Mouse (Mus musculus) E14TG2a.4 (cell line): Measurements from ENCODE around the gene Olfr1487.

ENCODE experiments used
- CTCF ChIP-seq: conservative IDR thresholded peaks from 2 replicates; pipeline ENCODE4 v1.5.1; 2014; ENCODE audit warnings: low read length
- NANOG ChIP-seq: IDR thresholded peaks from 2 replicates; pipeline ENCODE4 v1.6.1; 2014; ENCODE audit warnings: borderline replicate concordance, low read length, mixed read lengths

DNA sequence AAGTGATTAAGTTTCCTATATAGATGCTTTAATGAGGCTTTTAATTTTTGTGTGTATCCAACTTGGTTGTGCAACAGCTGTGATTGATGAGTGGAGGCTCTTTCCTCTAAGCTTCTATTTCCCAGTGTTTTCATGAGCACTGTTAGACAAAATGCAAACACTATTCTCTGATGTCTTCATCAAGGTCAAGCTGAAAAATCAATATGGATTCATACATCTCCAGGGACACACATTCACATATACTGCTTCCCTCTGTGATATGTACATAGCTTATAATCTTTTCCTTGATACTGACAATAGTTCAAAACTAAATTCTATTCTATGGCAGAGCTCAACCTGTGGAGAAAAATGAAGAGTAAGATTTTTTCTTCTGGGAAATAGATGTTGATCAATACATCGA lies 14.1 kb downstream of the Olfr1487 start, which contains the start of gene Olfr1489:
- TF ChIP-seq CTCF = no peak
- no peak for TF ChIP-seq NANOG
